Mouse (Mus musculus): ENCODE results near the gene Gm20388.
A peak's percentile ranks its signal among the peaks of the same experiment; 100 is the strongest.

The Gm20388 gene

DNA sequence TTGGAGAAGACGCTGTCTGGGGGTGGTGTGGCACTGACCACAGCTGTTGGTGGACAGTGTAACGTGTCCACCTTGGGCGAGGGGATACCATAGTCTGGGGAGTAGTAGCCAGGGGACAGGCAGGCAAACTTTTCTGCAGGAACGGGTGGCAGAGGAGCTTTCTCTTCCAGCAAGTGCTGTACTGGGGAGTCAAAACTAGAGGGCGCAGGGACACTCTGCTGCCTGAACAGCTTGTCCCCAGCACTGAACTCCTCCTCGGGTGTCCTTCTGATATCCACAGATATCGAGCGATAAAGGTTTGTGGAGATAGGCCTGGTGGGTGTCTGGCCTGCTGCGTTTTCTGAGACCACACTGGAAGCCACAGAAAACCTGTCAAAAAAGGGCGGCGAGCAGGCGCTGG lies 2980.8 kb downstream of the Gm20388 start:
- no peak for DNase-seq (ENCODE audit: low spot score in 2 of 2)

DNA sequence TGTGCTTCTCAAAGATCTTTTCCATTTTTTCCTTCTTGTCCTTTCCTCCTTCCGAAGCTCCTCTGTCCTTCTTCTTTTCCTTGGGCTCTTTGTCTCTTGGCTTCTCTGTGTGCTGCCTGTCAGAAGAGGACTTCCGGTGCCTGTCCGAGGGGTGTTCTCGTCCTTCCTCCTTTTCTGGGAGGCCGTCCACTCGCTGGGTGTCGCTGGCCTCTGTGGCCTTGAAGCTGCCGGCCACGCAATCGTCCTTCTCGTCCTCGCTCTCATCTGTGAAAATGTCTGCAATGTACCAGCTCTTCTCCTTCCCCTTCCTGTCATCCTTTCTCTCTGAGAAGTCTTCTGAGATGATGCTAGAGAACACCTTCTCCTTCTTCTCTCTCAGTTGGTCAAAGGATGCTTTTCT lies 2982.8 kb downstream of the Gm20388 start:
- DNase-seq (ENCODE audit: low spot score in 2 of 2), result no peak

DNA sequence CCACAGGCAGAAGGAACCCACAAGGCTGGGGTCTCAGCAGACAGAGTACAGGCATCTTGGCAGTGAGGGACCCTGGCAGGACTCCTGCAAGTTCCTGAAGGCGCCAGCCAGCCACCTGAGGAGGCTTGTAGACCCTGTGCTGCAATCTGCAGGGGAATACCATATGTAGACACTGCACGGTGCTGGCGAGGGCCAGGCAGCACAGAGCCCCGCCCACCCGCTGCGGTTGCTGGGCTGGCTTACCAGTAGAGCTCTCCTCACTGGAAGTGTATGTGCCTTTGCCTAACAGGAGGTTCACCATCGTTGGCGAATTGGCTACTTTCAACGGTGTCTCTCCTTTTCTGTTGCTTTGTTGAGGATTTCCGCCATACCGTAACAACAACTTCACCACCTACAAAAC lies 2985.7 kb downstream of the Gm20388 start:
- DNase-seq (ENCODE audit: low spot score in 2 of 2), result no peak

DNA sequence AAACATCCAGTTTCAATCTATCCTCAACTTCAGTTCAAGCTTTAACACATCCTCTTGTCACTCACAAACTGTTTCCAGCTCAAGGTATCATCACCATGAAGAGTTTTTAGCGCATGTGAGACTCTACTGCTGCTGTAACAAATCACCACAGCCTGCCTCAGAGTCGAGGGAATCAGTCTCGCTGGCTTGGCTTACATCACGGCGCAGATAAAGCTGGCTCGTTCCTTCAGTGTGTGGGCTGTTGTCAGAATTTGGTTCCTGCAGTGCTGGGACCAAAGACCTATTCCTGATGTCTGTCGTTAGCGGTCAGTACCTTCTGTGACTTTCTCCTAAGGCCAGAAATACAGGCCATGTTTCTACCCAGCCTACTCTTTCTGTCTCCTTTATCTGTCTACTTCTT lies 2986.6 kb downstream of the Gm20388 start:
- no peak for DNase-seq (ENCODE audit: low spot score in 2 of 2)

DNA sequence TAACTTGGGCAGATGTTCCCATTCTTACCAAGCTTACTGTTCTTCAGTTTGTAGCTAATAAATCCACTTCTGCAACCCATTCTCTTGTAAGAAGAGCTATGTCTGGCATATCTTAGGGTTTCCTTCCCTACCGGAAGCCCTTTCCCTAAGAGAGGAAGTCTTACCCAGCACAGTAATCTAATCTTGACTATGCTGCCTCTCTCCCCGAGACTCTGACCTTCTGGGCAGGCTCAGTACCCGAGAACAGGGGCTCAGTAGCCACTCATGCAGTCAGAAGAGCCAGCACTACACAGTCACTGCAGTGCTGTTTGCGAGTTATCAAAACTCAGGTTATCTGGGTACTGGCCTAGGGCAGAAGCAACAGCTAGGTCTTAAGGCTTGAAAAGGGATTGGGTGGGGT lies 2987.4 kb downstream of the Gm20388 start:
- no peak for DNase-seq (ENCODE audit: low spot score in 2 of 2)

DNA sequence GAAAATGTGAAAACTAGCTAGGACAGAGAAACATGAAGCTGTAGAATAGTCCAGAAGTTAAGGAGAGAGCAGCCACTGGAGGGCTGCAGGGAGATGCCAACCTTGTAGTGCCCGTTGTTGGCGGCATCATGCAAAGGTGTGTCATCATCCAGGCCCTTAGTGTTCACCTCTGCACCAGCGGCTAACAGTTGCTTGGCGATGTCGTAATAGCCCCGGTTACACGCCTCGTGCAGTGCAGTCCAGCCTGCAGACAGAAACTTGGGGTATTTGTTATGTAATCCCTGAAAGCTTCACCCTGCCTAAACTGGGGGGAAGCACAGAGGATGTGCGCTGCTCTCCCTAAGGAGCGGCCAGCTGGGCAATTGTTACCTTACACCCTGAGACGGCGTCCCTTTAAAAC lies 2987.8 kb downstream of the Gm20388 start:
- DNase-seq (ENCODE audit: low spot score in 2 of 2), result no peak

DNA sequence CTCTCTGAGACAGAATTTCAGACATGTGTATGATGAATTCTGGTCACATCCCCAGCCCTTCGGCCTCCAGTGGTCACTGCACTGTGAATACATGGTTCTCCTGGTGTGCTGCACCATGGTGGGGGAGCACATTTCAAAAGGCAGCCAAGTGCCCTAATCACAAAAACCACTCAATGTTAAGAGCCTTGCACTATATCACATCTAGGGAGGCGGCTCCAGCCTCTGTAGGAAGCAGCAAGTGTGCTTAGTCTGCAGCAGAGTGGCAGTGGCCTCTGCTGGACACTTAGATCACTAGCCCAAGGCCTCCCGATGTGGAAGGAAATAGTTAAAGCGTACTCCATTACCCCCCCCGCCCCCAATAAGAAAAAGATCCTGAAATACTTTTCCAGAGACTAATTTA lies 2988.4 kb downstream of the Gm20388 start:
- DNase-seq (ENCODE audit: low spot score in 2 of 2), result no peak

DNA sequence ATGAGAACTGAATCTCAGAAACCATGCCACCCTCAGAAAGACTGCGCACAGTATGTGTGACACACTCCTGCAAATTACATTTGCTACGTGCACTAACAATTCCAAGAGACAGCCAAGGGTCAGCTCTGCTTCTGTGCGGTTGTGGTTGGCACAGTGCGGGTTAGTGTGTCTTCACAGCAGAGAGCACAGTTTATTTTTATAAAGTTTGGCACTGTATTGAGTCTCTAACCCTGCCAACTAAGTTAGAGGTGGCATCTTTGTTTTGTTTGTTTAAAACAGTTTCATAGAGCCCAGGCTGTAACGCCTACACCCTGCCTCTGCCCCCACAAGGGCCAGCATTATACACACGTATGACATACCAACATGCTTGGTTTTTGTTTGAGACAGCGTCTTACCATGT lies 2990.8 kb downstream of the Gm20388 start:
- no peak for DNase-seq (ENCODE audit: low spot score in 2 of 2)

DNA sequence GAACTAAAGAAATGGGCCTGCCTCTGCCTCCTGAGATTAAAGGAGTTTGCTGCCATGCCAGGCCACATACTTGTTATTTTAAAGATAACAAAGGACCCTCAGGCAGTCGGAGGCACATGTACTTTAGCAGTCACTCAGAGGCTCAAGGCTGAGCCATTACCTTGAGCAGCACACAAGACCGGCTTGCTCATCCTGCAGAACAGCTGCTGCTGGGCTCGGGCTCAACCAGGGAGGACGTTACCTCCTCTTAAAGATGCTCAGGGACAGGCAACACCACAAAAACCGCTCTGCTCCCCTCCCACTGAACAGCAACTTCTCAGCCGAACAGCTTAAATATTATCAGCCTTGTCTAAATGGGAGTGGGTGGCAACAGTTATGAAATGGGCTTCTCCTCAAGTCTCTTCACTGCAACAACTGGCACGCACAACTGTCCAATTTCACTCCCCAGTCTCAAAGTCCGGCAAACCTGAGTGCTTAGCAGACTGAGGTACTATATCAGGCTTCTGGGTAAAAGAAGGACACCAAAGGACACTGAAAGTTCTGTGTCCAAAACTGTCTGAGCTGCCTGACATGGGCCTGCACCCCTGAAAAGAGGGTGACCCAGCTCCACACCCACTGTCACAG lies 2991.4 kb downstream of the Gm20388 start:
- DNase-seq (ENCODE audit: low spot score in 2 of 2), result no peak

DNA sequence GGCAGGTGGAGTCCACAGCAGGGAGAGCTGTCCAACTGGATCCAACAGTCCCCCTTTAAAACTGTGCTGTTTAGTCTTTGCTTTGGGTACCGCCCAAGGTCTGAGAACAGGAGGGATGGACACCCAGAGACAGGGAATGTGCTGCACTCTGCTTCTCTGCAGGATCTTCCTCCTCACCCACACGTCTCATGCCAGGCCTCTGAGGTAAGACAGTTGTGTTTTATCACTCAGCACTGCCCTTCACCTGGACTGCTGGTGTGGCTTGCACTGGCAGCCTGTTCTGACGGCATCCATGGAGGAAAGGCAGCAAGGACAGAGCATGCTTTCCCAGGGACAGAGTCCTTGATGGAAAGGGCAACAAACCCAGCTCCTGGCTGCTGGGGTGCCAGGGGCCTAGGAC lies 2991.9 kb downstream of the Gm20388 start:
- no peak for DNase-seq (ENCODE audit: low spot score in 2 of 2)

DNA sequence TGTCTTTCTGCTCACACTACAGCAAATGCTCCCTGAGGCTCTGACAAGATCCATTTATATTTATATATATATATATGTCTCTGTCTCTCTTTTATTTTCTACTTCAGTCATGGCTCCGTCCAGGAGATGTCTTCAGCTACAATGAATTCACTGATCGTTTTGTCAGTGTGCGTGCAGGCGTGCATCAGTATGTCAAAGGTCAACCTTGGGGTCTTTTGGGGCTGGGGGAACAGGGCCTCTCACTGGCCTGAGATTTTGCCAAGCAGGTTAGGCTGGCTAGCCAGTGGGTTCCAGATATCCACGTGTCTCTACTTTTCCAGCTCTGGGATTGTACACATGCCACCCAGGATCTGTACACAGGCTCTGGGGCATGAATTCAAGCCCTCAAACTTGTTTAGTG lies 2992.4 kb downstream of the Gm20388 start:
- DNase-seq (ENCODE audit: low spot score in 2 of 2), result no peak

DNA sequence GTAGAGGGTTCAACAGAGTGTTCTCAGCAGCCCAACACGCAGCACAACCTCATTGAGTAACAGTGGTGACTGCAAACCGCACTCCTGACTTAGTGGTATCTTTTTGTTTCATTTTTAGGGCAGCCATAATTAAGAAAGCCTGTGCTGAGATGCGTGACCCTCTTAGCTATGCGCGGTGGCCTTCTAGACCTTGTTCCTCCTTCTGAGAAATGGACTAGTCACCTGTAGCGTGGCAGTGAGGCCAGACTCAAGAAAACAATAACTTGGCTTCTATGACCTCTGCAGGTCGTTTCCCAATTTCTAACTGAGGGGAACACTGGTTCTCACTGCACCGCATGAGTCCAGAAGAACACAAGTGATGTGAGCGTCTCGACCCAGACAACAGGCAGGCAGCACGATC lies 2993.9 kb downstream of the Gm20388 start:
- no peak for DNase-seq (ENCODE audit: low spot score in 2 of 2)

DNA sequence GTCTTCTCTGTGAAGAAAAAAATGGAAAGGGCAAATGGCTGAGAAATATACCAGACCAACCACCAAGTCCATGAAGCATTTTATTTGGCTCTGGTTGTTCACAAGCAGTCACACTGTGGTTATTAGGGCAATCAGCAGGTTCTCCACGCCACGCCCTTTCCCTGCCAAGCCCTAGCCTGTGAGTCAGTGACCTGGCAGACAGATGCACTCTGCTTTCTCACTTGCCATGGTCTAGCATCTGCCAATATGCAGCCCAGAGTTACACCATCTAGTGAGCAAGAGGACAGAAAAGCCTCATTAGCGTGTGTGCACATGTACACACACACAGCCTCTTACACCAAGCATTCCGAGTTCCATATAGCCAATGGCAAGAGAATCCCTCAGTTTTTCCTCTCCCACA lies 2994.7 kb downstream of the Gm20388 start:
- DNase-seq (ENCODE audit: low spot score in 2 of 2), result no peak

DNA sequence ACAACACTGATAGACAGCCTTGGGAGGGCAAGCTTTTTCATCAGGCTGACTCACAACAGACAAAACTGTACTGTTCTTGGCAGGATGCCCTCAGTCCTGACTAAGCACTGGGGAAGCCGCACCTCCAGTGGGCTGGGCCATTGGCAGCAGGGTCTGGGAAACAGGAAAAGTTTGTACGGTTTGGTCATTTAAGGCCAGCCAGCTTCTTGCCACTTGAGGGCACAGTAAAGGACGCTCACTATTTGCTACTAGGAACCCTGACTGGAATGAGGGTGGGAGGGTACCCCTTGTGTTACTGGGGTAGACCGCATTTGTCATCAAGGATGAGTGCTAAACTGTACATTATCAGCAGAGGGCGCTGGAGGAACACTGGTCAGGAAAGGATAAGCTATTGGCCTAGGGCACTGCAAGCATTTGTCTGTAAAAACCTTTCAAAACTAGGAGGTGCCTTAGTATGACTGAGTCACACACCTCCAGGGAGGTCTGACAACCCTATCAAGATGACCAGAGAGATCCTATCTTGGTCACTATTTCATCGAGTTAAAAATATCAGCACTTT lies 2995.9 kb downstream of the Gm20388 start:
- DNase-seq (ENCODE audit: low spot score in 2 of 2), result peak; percentile 80 to 94

DNA sequence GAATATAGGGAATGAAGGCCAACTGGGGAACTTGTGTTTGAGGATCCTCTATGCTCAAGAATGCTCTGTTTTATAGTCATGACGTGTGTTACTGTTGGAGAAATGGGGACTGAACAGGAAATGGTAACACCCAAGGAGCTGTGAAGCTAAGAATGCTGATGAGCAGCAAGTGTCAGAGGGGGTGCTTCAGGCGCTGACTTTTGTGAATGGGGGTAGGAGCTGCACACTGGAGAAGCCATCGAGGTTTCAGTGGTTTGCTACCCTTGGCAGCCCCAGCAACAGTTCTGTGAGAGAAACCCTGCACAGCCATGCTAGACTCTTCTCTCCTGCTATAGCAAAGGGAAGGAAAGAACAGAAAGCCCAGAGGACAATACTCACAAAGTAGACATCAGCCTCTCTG lies 3001.5 kb downstream of the Gm20388 start:
- DNase-seq (ENCODE audit: low spot score in 2 of 2), result no peak

DNA sequence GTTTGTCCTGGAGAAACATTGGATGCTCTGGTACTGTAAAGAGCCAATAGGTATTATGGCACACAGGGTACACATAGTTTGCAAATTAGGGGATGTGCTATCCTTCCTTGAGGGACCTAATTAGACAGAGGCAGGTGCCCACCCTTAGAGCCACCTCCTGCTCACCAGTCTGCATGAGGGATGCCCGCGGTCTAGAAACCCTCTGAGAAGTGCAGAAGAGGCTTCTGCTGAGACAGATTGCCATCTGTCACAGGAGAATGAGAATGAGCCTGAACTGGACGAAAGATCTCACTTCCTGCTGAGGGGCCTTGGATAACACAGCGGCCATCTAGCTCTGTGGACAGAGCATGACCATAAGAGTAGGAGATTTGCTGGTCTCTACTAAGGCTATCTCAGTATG lies 3002.2 kb downstream of the Gm20388 start:
- DNase-seq (ENCODE audit: low spot score in 2 of 2), result no peak

DNA sequence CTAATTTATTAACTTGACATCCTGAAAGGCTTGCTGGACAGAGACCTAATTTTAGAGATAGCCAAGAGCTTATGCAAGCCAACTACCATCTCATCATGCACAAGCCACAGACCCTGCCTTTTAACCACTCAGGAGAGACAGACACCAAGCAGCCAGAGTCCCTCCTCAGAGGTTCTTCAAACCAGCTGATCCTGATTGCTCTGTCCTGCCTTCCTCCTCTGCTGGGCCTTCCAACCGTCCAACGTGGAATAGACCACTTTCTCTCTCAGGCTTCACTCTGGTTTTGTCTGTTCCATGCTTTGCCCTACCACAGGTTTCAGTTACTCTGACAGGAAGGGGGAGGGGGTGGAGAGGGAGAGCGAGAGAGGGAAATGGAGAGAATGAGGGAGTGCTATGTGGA lies 3006.1 kb downstream of the Gm20388 start:
- DNase-seq (ENCODE audit: low spot score in 2 of 2), result no peak

DNA sequence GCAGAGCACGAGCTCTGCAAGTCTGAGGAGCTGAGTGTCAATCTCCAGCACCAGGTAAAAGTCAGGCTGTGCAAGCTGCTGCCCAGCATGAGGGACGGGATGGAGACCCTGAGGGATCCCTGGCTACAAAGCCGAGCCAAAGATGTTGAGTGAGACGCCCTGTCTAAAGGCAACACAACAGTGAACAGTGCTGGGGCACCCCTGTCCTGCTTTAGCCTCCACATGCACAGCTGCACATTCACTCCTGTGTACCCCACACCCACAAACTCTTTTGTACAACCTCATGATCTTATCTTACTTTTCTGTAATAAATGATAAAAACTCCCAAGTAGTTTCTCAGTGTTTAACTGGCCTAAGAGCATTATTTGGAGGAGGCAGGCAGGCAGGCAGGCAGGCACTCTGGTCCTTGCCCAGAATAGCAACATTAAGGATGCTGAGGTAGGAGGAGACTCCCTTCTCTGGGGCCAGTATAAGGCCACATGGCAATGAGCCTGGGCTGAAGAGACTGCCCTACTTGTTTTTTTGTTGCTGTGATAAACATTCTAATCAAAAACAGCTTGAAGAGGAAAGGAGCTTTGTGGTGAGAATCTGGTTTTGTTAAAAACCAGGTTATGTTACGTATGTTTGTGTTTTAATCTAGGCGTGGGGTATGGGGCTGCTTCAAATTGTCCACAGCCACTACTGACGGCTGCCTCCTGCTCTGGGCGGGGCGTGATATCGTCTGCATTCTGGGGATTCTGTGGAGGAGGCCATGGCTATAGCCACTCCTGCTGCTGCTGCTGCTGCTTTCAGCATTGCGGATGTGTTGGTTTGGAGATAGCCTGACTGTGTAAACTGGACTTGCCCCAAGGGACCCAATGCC lies 3007.1 kb downstream of the Gm20388 start:
- DNase-seq (ENCODE audit: low spot score in 2 of 2), result no peak

DNA sequence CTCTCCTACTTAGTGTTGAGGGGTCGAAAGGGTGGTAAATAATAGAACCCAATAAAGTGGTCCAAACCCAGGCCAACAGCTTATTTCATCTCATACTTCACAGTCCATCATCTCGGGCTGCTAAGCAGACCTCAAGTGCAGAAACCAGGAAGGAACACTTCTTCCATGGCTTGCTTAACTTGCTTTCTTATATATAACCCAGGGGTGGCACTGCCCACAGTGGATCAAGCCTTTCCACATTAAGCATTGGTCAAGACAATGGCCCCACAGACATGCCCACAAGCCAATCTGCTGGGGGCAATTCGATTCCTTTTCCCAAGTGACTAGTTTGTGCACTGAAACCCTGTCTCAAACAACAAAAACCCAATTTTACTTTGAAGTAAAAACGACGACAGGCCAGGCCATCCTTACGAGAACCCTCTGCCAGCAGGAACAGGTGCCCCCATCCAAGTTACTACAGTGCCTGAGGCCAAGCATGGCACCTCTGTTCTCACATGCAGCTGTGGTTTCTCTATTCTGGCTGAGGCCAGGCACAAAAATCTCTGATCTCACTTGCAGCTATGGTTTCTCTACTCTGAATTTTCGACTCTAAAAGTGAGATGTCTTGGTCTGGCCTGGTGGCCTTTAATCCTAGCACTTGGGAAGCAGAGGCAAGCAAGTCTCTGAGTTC lies 3007.9 kb downstream of the Gm20388 start:
- no peak for DNase-seq (ENCODE audit: low spot score in 2 of 2)

DNA sequence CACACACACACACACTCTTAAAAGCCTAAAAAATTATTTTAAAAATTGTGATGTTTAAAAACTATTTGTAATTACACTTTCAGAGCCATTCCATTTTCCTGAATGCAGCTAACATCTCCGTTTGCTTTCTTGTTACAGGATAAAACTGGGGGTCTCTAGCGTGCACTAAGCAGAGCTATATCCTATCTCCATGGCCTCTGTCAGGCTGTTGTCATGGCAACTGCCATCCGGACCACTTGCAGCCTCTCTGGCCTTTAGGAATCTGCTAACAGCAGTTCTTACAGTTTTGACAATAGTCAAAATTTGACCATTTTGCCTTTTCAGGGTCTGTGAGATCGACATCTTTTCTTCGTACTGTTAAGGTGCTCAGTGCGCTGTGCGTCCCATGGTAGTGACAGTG lies 3010.2 kb downstream of the Gm20388 start:
- DNase-seq (ENCODE audit: low spot score in 2 of 2), result no peak

DNA sequence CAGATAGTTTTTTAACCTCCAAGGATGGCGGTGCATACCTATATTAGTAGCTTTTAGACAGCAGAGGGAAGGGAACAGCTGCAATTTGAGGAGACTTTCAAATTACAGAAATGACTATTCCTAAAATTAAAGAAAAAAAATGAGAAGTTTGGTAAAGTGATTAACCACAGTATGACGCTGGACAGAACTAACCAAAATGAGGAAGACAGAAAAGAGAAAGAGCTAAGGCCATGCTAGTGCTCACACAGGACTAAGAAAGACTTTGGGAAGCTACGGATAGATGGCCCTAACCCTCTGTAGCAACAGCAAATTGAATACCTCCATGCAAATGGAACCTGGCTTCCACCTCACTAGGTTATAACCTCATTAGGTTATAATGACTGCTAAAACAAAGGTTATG lies 3012.3 kb downstream of the Gm20388 start:
- no peak for DNase-seq (ENCODE audit: low spot score in 2 of 2)

DNA sequence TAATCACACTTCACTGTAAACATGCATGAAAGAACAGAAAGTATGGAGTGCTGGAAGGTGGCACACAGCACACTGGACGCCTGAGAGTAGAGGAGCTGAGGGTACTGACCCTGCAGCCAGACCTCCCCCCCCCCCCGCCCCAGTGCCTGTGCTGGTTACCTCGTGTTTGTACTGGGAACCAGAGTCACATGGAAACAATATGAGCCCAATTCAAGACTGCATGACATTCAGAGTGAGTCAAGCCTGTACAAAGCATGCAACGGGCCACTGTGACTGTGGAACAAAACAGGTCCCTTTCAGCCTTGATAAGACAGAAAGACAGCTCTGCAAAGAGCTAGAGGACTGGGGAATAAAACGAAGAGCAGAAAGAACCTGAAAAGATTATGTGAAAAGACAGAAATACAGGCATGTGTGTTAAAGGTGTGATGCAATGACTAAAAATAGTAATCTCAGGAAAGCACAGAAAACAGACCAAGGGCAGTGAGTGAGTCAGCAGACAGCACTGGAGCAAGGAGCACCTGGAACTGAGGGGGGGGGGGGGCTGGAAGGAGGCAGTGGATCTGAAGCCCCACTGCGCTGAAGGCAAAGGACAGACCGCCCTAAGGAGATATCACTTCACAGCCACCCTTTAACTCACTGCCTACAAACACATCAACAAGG lies 3012.9 kb downstream of the Gm20388 start:
- DNase-seq (ENCODE audit: low spot score in 2 of 2), result no peak

Measured in left cerebral cortex, adult 9 months (tissue).